8 mouse cellular contexts compared by ENCODE assay signal in the genomic region with DNA sequence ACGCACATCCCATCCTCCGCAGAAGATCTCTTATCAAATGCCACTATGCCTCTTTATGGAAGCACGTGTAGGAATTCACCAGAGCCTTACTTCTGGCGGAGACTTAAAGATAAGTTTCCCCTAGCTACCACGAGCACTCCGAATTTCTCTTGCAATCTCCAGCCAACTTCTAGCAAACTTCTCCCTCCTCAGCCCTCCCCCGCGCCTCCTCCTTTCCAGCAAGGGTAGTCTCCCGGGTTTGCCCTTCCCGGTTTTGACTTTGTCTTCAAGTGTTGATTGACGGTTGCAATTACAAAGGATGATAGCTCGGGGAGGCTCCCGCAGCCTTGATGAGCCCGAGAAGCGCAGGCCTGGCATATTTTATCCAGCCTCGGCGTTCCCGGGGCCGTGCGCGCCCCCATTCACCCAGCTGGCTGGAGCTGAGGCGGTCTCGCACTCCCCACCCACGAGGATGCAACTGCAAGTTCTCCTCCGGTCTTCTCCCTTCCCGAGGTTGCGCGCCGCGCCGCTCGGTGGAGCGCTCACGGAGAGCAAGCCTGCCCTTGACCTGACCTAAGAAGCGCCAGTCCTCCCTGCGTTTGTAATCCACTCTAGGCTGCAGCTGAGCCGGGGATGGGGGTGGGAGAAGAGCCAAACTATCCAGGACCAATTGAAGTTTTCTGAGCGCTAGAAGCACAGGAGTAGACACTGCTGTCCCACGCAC. TPM values are rescaled to one million over a fixed set of nuclear protein-coding genes. Genes with fewer than 3 reads are reported as not detected.
DNase-seq lines count a peak whose midpoint lies in the region; ATAC-seq and TF ChIP-seq lines count a peak whose summit lies in the region.

No protein-coding gene starts in this region.

- H3K36me3 ChIP-seq in lung, postnatal 0 days (ENCODE audit: insufficient read depth, low read length): no peaks in the 10 kb centered on the region
- no peaks in the 10 kb centered on the region for H3K36me3 ChIP-seq in embryonic facial prominence, embryonic 11.5 days (replicated peaks; ENCODE audit: control insufficient read depth, insufficient read depth, low read depth, low read length)
- H3K36me3 ChIP-seq in hindbrain, embryonic 13.5 days: no peaks in the 10 kb centered on the region

- H3K4me1 ChIP-seq in lung, postnatal 0 days (ENCODE audit: insufficient read depth, low read depth, low read length): peaks cover 16% of the 10 kb centered on the region
- no peaks in the 10 kb centered on the region; the same call in none of the 2 replicates for H3K4me1 ChIP-seq in embryonic facial prominence, embryonic 11.5 days (ENCODE audit: control insufficient read depth, insufficient read depth, low read length)
- H3K4me1 ChIP-seq in hindbrain, embryonic 13.5 days (replicated peaks): peaks cover 28% of the 10 kb centered on the region

- peaks cover 47% of the 10 kb centered on the region for H3K27me3 ChIP-seq in lung, postnatal 0 days (replicated peaks; ENCODE audit: insufficient read depth, low read length)
- H3K27me3 ChIP-seq in embryonic facial prominence, embryonic 11.5 days (ENCODE audit: control insufficient read depth, insufficient read depth, low read length): peaks cover 53% of the 10 kb centered on the region
- H3K27me3 ChIP-seq in hindbrain, embryonic 13.5 days: peaks cover 99% of the 10 kb centered on the region

- 2% methylated on average over 33 of the region's 39 CpGs for WGBS in lung, postnatal 0 days
- WGBS in embryonic facial prominence, embryonic 11.5 days: under 1% methylated on average over 39 of the region's 39 CpGs
- WGBS in hindbrain, embryonic 13.5 days: under 1% methylated on average over 39 of the region's 39 CpGs

- no peaks in the 10 kb centered on the region for H3K9me3 ChIP-seq in lung, postnatal 0 days (ENCODE audit: low read length)
- no peaks in the 10 kb centered on the region for H3K9me3 ChIP-seq in embryonic facial prominence, embryonic 11.5 days (replicated peaks; ENCODE audit: control insufficient read depth, low read length)
- no peaks in the 10 kb centered on the region for H3K9me3 ChIP-seq in hindbrain, embryonic 13.5 days

- no peak for ATAC-seq in lung, postnatal 0 days
- no peak for ATAC-seq in embryonic facial prominence, embryonic 11.5 days (replicated peaks; ENCODE audit: insufficient number of reproducible peaks, low FRiP score, low TSS enrichment, low read depth)
- ATAC-seq in hindbrain, embryonic 13.5 days (ENCODE audit: low FRiP score): peak; percentile 29; the same call in 1 of the 2 replicates

- H3K4me3 ChIP-seq in lung, postnatal 0 days (ENCODE audit: low read depth, low read length): peak overlapping the region; percentile 26
- peak overlapping the region; percentile 24 for H3K4me3 ChIP-seq in embryonic facial prominence, embryonic 11.5 days (ENCODE audit: low read depth, low read length)
- peak overlapping the region; percentile 31 for H3K4me3 ChIP-seq in hindbrain, embryonic 13.5 days

- TF ChIP-seq CTCF in lung, postnatal 0 days (IDR thresholded peaks at IDR 0.05): no peak

- H3K4me2 ChIP-seq in lung, postnatal 0 days (replicated peaks; ENCODE audit: low read depth, low read length): peak overlapping the region; percentile 57
- H3K4me2 ChIP-seq in embryonic facial prominence, embryonic 11.5 days (ENCODE audit: low read depth, low read length): peak overlapping the region; percentile 50
- peak overlapping the region; percentile 53 for H3K4me2 ChIP-seq in hindbrain, embryonic 13.5 days

- DNase-seq in lung, postnatal 0 days (ENCODE audit: low spot score): no peak
- DNase-seq in lung, postnatal 4 days: no peak
- peak; percentile 54 for DNase-seq in embryonic facial prominence, embryonic 11.5 days (ENCODE audit: low spot score)
- peak; percentile 60 for DNase-seq in mesoderm, embryonic 11.5 days (ENCODE audit: low read depth, low spot score)
- no peak for DNase-seq in adipocyte (ENCODE audit: low spot score)
- no peak for DNase-seq in right cerebral cortex, adult 18-20 months
- no peak for DNase-seq in lung, postnatal 25 days (ENCODE audit: low spot score)

- no peak overlapping the region for H3K9ac ChIP-seq in lung, postnatal 0 days (replicated peaks; ENCODE audit: low read depth)
- H3K9ac ChIP-seq in embryonic facial prominence, embryonic 11.5 days (replicated peaks; ENCODE audit: low read length): peak overlapping the region; percentile 26
- peak overlapping the region; percentile 46; the same call in 1 of the 2 replicates for H3K9ac ChIP-seq in hindbrain, embryonic 13.5 days

- no peak for TF ChIP-seq EP300 in lung, postnatal 0 days (IDR thresholded peaks at IDR 0.05)

- no peak overlapping the region for H3K27ac ChIP-seq in lung, postnatal 0 days (ENCODE audit: low read length)
- no peak overlapping the region for H3K27ac ChIP-seq in embryonic facial prominence, embryonic 11.5 days (replicated peaks; ENCODE audit: low read depth, low read length)
- H3K27ac ChIP-seq in hindbrain, embryonic 13.5 days: no peak overlapping the region

RNA-seq across cellular contexts. Expression of a gene that starts 7.5 kb away (rescaled TPM):
- polyA plus RNA-seq in lung, postnatal 0 days (2015; fragmentation: Nextera tagmentation; extraction: Ambion mirVana): 0.54 and 0.64 TPM in 2 replicates
- polyA plus RNA-seq in embryonic facial prominence, embryonic 11.5 days (2014; fragmentation: Nextera tagmentation; extraction: Ambion mirVana): 1.7 and 2.0 TPM in 2 replicates
- 0.62 and 0.64 TPM in 2 replicates for polyA plus RNA-seq in hindbrain, embryonic 13.5 days (2015; fragmentation: Nextera tagmentation; extraction: Ambion mirVana)

Comparison
In these comparisons a context has a peak if more than half of its experiments do, and no peak if none do; other contexts are left out.
1. DNase-seq: peak in embryonic facial prominence, embryonic 11.5 days (single experiment) and mesoderm, embryonic 11.5 days (single experiment); none in lung, postnatal 0 days (single experiment), lung, postnatal 4 days (0 of 2), adipocyte (single experiment), right cerebral cortex, adult 18-20 months (single experiment) and lung, postnatal 25 days (single experiment).
2. Peak in every context shown above with its lines, with median percentiles within 50 percentile points of each other: H3K4me2 ChIP-seq and H3K4me3 ChIP-seq.